Mouse (Mus musculus) brown adipose tissue, adult 24 weeks (tissue): ENCODE results near the gene Tomm6. TPM values are rescaled to one million over a fixed set of nuclear protein-coding genes. Genes with fewer than 3 reads are reported as not detected.
A peak's percentile ranks its signal among the peaks of the same experiment; 100 is the strongest.
"Not testable (repeated sequence)": the region's sequence is repeated elsewhere in the genome, so short reads cannot be mapped to it uniquely, and the experiment has no call there.

Experiments used
- H3K27ac ChIP-seq: fragments of 200-500 bp; replicated peaks from 2 replicates; pipeline ENCODE4 v1.5.1; 2012; ENCODE audit warnings: low read depth, mild to moderate bottlenecking, low read length
- H3K4me1 ChIP-seq: fragments of 200-500 bp; 2 replicates; pipeline ENCODE4 v1.6.1; 2012; ENCODE audit warnings: low read length, mixed read lengths; ENCODE audit not compliant: control insufficient read depth, insufficient read depth, insufficient read length
- H3K4me3 ChIP-seq: fragments of 200-500 bp; 2 replicates; pipeline ENCODE4 v1.5.1; 2012; ENCODE audit warnings: low read depth, mild to moderate bottlenecking, low read length, moderate library complexity; ENCODE audit not compliant: insufficient read depth
- polyA plus RNA-seq: library from polyadenylated mRNA; stranded (reverse); fragments of >200 nt; gene quantifications from 2 replicates; pipeline ENCODE4 v1.2.4, GENCODE M21; 2012; ENCODE audit not compliant: missing spikeins, insufficient read depth, insufficient read length

Tomm6 gene
- polyA plus RNA-seq, 1 experiment, result 307 TPM

DNA sequence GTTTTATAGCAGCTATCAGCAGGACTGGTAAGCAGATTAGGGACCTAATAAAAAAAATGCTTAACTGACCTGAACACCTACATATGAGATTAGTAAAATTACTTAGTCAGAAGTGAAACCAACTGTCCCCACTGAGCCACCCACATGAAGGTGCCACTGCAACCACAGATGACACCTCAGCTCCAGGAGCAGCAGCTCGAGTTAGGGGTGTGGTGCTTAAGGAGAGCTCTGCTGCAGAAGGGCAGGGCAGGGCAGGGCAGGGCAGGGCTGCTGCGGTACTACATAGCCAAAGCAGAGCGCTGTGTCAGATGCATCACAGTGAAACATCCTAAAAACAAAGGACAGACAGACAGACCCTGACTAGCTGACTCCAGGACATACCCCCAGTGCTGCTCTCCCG lies 5.3 kb downstream of the Tomm6 start:
- no peak overlapping the region for H3K4me3 ChIP-seq
- no peak overlapping the region for H3K27ac ChIP-seq

GRCm38 (mm10) chr17:47678702-47679101 lies 9.5 kb downstream of the Tomm6 start:
- no peak overlapping the region for H3K27ac ChIP-seq

More for the DNA sequence above, 5.3 kb downstream of the Tomm6 start:
- no peaks in the 10 kb centered on the region for H3K4me1 ChIP-seq

GRCm38 (mm10) chr17:47678238-47678637 lies 9.9 kb downstream of the Tomm6 start:
- no peak overlapping the region for H3K27ac ChIP-seq
- no peaks in the 10 kb centered on the region for H3K4me1 ChIP-seq
- no peak overlapping the region for H3K4me3 ChIP-seq

More at GRCm38 (mm10) chr17:47678702-47679101, 9.5 kb downstream of the Tomm6 start:
- Histone ChIP-seq H3K4me1 (no peaks in the 10 kb centered on the region), H3K4me3 (no peak overlapping the region)

DNA sequence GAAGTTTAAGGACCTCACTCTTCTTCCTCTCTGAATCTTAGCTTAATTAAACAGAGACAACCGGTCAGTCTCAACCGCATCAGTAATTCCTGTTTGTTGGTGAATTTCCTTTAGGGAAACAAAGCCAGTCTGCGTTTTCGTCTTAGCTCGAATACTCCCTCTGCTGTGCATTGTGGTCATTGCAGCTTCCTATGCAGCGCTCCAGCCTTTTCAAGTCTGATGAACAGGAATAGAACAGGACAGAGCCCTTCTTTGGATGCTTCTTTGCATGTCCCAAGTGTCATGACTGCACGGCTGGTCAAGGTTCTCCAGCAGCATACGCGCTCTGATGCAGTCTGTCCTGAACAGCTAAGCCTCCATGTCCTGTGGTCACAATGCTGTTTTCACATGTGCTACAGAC lies 11.6 kb downstream of the Tomm6 start:
- H3K4me1 ChIP-seq, result 0 out of 2 replicates have a peak, but pooled peaks cover 2% of the 10 kb centered on the region

DNA sequence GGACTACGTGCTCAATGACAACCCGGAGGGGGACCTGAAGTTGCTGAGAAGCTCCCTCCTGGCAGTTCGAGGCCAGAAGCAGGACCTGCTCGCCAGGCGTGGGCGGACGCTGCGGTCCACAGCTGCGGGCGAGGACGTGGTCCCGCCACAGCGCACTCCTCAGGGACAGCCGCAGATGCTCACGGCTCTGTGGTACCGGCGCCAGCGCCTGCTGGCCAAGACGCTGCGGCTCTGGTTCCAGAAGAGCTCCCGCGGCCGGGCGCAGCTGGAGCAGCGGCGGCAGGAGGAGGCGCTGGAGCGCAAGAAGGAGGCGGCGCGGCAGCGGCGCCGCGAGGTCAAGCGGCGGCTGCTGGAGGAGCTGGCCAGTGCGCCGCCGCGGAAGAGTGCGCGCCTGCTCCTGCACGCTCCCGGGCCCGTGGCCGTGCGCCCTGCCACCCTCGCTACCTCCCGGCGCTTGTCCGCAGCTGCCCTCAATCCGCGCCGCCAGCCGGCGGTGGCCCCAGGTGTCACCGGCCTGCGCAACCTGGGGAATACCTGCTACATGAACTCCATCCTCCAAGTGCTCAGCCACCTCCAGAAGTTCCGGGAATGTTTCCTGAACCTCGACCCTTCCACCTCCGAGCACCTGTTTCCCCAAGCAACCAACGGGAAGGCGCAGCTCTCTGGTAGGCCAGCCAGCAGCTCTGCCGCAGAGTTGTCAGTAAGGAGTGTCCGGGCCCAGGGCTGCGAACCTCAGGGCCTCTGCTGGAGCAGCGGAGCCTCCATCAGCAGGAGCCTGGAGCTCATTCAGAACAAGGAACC lies 15.7 kb downstream of the Tomm6 start:
- Histone ChIP-seq H3K4me1 (0 out of 2 replicates have a peak, but pooled peaks cover 2% of the 10 kb centered on the region), H3K27ac (no peak overlapping the region), H3K4me3 (peak overlapping the region; percentile 55)

More for the DNA sequence above, 11.6 kb downstream of the Tomm6 start:
- H3K4me3 ChIP-seq, result no peak overlapping the region
- H3K27ac ChIP-seq, result no peak overlapping the region

DNA sequence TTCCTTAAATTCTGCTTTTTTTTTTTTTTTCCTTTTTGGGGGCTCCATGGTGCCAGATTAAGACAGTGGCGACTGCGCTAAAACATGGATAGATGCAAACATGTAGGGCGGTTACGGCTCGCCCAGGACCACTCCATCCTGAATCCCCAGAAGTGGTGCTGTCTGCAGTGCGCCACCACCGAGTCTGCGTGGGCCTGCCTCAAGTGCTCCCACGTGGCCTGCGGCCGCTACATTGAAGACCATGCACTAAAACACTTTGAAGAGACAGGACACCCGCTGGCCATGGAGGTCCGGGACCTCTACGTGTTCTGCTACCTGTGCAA lies 16.2 kb downstream of the Tomm6 start:
- Histone ChIP-seq H3K4me1 (0 out of 2 replicates have a peak, but pooled peaks cover 2% of the 10 kb centered on the region), H3K27ac (no peak overlapping the region), H3K4me3 (peak overlapping the region; percentile 26; the same call in 1 of the 2 replicates)

- Histone ChIP-seq H3K4me1 (0 out of 2 replicates have a peak, but pooled peaks cover 2% of the 10 kb centered on the region), H3K27ac (no peak overlapping the region)
Measured at GRCm38 (mm10) chr17:47669166-47669565, 19.0 kb downstream of the Tomm6 start.

GRCm38 (mm10) chr17:47664474-47664873 lies 23.7 kb downstream of the Tomm6 start:
- no peak overlapping the region for H3K27ac ChIP-seq
- no peak overlapping the region for H3K4me3 ChIP-seq
- no peaks in the 10 kb centered on the region for H3K4me1 ChIP-seq

More at GRCm38 (mm10) chr17:47669166-47669565, 19.0 kb downstream of the Tomm6 start:
- no peak overlapping the region for H3K4me3 ChIP-seq

GRCm38 (mm10) chr17:47663009-47663713 lies 25.0 kb downstream of the Tomm6 start:
- H3K27ac ChIP-seq, result no peak overlapping the region
- H3K4me3 ChIP-seq, result no peak overlapping the region
- peaks cover 2% of the 10 kb centered on the region; the same call in 1 of the 2 replicates for H3K4me1 ChIP-seq

DNA sequence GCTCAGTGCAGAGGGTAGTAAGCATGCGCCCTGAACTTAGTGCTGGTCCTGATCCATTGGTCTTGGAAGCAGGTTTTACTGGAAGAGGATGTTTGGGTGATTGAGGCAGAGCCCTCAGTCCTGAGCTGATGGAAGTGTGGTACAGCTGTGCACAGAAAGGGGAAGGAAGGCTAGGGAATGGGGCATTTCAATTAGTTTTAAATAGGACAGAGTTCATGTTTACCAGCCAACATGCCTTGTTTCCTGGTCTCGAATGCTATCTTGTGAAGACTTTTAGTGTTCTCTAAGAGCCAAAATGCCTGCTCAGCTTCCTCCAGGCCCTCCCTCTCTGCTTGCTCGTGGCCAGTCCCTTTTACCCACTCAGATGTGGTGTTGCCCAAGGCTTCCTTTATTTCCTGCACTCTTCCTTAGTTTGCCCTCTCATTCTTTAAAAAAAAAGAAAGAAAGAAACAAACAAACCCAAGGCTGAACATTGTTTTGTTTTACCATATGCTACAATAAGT lies 29.4 kb downstream of the Tomm6 start:
- H3K27ac ChIP-seq, result peak overlapping the region; percentile 59

GRCm38 (mm10) chr17:47657901-47658300 lies 30.3 kb downstream of the Tomm6 start:
- Histone ChIP-seq H3K4me3 (no peak overlapping the region), H3K4me1 (peaks cover 2% of the 10 kb centered on the region; the same call in 1 of the 2 replicates), H3K27ac (no peak overlapping the region)

More for the DNA sequence above, 29.4 kb downstream of the Tomm6 start:
- H3K4me3 ChIP-seq, result no peak overlapping the region
- peaks cover 2% of the 10 kb centered on the region; the same call in 1 of the 2 replicates for H3K4me1 ChIP-seq

GRCm38 (mm10) chr17:47655697-47656096 lies 32.5 kb downstream of the Tomm6 start:
- peaks cover 2% of the 10 kb centered on the region; the same call in 1 of the 2 replicates for H3K4me1 ChIP-seq

DNA sequence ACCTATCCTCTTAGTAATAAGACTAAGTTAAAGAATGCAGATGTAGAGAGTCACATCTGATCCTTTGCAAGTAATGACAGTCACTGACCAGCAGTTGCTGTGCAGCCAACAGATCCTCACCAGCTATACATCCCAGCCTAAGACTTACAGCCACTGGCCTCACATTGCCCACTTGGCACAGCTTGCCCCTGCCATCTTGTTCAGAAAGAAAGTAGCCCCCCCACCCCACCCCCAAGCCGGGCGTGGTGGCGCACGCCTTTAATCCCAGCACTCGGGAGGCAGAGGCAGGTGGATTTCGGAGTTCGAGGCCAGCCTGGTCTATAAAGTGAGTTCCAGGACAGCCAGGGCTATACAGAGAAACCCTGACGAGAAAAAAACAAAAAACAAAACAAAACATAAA lies 33.8 kb downstream of the Tomm6 start:
- H3K4me3 ChIP-seq, H3K4me1 ChIP-seq, H3K27ac ChIP-seq: not testable (repeated sequence)

More at GRCm38 (mm10) chr17:47655697-47656096, 32.5 kb downstream of the Tomm6 start:
- H3K4me3 ChIP-seq, result no peak overlapping the region
- no peak overlapping the region for H3K27ac ChIP-seq

GRCm38 (mm10) chr17:47651953-47652352 lies 36.2 kb downstream of the Tomm6 start:
- H3K27ac ChIP-seq, result no peak overlapping the region
- H3K4me1 ChIP-seq, result no peaks in the 10 kb centered on the region
- H3K4me3 ChIP-seq, result no peak overlapping the region

DNA sequence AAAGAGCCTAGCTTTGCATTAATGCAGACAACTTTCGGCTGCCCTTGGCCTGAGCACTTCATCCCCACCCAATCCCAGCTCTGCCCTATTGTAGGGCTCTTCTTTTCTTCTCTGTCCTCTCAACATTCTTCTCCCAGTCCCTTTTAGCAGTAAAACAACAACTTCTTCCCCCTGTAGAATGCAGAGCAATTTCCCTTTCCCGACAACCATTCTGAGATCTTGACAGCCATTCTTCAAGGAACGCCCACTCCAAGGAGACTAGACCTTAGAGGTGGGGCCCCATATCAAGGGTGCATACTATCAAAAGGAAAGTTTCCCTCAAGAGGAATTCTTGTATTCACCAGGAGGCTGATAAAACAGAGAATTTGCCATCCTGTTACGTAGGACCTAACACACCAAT lies 39.2 kb downstream of the Tomm6 start:
- Histone ChIP-seq H3K4me3 (no peak overlapping the region), H3K27ac (no peak overlapping the region), H3K4me1 (no peaks in the 10 kb centered on the region)
